Mouse (Mus musculus): Measurements from ENCODE around the gene Tctex1d2.

Tctex1d2 gene

GRCm38 (mm10) chr16:32477315-32477714 lies 57.8 kb downstream of the Tctex1d2 start:
- no peak for DNase-seq

Measured in kidney, adult 18-20 months (tissue).